Mouse (Mus musculus) frontal cortex, postnatal 25 days (tissue): ENCODE results near the gene Clec2i.
"Not testable (repeated sequence)": the region's sequence is repeated elsewhere in the genome, so short reads cannot be mapped to it uniquely, and the experiment has no call there.

Source experiments
- DNase-seq, 2 experiments: peaks; one replicate each; pipeline ENCODE4 v3.0.0; 2022; ENCODE audit warnings: low spot score in 2 of 2

Gene Clec2i

DNA sequence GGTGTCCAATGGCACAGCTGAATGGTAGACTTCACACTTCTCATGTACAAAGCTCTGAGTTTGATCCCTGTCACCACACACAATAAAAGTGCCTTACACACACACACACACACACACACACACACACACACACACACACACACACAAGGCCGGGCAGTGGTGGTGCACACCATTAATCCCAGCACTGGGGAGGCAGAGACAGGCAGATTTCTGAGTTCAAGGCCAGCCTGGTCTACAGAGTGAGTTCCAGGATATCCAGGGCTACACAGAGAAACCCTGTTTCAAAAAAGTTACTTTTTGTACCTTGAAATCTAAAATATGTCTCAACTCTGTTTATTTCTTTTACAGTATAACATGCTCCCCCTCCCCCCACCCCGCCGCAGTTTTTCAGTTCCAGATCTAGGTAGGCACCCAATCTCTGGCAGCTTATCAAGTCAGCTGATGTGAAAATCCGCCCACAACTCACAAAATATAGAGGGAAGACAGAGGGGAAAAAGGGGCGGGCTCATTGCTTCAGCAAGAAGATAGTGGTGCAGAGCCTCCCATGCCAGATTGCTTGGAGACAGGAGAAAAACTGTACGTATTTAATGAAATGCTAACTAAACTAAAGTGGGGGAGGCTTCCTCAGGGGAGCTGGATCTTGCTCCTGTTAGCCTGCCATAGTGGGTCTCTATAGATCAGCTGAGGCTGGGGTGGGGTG is at the start of gene Clec2i:
Gene Clec2i, plus strand, starts transcription at position 498 of the 700 bp plus-strand sequence.
- peak in 1 of 2 experiments; percentile 17 for DNase-seq

DNA sequence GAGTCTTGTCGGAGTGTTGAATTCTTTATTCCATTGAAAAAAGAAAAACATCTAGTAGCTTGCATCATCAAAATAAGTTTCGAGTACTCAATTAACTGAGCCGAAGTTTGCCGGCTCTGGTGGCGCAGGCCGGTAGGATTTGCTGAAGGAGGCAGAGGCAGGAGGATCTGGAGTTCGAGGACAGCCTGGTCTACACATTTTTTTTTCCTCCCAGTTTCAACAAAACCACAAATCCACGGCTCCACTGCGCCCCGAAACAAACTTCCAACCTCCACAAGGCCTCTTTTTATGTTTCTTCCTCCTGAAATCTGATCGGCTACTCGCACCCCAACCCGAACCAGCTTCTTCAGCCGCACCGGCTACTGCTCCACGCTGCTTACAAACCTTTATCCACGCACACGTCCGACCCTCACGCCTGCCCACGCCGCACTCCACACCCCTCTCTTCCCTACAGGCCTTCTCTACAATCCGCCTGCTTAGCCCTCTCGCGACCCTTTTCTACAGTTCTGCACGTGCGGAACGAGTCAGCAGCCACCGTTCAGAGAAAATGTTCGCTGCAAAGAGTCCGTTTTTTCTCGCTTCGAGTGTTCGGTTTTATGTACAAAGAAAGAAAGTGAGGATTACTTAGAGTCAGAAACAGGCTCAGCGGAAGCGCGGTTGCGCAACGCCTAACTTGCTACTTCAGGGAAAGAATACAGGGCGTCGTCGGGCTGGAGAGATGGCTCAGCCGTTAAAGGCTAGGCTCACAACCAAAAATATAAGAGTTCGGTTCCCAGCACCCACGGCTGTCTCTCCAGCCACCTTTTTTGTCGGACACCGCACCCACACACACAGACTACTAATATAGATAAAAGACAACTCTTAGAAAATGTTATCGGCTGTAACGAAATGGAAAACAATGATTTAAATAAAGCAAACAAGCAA is 48.8 kb upstream of the Clec2i start:
- peak; percentile 90 to 93 for DNase-seq

DNA sequence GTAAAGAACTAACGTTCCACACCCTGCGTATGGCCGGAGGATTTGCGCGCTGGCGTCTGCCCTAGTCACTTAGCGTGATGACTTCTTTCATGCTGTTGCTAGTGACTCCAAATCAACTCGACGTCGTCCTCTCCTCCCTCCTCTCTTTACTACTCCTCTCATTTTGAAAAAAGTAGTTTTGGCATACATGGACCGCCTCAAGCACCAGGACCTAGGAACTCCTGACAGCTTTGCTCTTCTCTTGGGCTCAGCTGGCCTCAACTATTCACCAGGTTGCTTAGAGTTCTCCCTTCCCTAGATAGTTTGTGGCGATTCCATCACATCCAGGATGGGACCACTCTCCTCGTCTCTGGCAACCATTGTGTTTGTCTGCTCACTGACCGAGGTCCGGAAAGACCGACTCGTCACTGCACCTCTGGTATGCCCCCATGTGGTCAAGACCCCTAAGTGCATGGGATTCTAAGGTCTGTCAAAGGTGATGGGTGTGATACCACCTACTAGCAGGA is 48.1 kb upstream of the Clec2i start:
- peak in 1 of 2 experiments; percentile 71 for DNase-seq

DNA sequence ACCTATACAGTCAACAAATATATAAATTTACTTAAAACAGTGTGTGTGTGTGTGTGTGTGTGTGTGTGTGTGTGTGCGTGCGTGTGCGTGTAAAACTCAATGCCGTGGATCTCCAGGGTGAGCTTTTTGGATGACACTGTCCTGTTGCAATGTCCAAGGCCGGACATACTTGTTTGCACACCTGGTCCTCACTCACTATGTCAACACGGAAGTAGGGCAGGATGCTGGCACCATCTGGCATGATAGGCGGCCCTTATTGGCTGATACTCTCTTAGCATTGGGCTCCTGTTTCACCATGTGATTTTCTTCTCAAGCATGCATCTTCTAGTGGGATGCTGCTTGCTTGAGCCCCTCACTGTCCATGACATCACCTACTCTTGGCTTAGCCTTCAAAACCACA is 47.5 kb upstream of the Clec2i start:
- no peak for DNase-seq

DNA sequence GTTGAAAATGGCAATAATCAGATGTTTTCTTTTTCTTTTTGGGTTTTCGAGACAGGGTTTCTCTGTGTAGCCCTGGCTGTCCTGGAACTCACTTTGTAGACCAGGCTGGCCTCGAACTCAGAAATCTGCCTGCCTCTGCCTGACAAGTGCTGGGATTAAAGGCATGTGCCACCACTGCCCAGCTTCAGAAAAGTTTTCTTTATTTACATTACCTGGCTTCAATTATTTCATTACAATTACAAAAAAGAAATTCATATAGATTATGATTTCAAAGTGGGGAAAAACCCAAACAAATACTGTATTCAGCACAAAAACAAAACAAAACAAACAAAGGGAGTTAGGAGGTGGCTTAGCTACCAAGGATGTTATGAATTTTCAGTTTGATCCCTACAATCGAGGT is 46.7 kb upstream of the Clec2i start:
- DNase-seq: not testable (repeated sequence)

DNA sequence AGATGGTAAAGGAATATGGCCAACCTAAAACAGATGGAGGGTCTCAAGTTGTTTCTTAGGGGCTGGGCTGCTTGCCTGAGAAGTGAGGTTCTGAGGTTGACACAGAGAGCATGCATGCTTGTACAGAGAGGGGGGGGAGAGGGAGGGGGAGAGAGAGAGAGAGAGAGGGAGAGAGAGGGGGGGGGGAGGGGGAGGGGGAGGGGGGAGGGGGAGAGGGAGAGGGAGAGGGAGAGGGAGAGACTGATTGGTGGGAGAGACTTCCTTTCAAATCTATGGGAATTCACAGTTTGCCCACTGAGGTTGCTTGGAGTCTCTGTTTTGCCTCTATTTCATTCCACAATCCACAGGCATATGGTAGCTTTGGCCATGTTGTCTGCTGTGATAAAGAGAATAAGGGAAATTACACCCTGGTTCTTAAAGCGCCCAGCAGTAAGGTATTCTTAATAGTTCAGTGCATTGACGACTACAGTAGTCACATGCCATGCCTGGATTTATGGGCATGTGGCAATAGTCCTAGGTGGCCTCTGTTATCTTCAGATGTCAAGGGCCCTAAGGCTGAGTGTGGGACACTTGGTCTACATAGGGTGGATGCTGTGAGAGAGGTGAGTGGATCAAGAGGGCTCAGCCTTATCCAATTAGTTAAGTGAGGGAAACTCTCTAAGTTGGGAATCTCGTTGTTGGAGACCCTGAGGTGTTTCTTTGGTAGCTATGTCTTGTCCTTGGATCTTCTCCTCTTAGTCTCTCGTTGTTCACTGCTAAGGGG is 45.9 kb upstream of the Clec2i start:
- DNase-seq: no peak

DNA sequence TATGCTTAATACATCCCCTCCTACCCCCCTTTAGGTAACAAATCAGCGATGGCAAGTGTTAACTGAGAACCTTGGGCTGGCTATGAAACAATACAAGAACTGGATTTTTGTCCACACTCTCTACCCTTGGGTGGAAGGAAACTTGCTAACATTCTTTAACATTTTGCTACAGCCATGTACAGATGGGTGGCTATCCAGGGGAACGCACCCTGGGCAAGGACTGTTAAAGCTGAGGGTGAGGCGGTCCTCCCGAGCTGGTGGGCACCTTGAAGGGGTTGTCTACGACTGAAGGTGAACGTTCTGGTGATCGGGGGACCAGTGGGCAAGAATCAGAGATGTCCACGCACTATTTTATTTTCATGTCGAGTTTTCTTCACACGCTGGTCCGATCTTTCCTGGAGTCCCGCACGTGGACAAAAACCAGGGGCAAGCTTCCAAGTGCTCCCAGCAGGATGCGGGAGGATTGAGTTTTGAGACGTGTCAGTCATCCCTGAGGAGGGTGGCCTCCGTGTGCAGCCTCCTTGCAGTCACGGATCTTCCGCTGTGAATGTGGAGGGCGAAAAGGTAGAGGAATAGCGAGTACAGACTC is 44.9 kb upstream of the Clec2i start:
- DNase-seq: peak in 1 of 2 experiments; percentile 49

DNA sequence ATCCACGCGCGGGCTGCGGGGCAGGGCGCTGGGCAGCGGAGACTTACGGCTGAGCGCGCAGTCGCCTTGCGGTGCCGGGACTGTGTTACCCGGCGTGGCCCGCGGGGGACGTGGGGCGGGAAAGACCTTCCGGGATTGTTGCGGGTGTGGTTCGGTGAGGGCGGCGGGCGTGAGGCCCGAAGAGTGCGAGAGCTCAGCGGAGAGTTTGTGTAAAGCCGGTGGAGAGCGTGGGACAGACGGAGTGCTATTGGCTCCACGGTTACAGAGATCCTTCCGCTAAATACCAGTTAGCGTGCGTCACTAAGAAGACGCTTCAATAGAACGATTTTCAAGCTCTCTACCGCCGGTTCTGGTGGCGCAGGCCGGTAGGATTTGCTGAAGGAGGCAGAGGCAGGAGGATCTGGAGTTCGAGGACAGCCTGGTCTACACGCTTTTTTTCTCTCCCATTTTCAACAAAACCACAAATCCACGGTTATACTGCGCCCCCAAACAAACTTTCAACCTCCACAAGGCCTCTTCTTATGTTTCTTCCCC is 44.4 kb upstream of the Clec2i start:
- peak; percentile 90 to 97 for DNase-seq

DNA sequence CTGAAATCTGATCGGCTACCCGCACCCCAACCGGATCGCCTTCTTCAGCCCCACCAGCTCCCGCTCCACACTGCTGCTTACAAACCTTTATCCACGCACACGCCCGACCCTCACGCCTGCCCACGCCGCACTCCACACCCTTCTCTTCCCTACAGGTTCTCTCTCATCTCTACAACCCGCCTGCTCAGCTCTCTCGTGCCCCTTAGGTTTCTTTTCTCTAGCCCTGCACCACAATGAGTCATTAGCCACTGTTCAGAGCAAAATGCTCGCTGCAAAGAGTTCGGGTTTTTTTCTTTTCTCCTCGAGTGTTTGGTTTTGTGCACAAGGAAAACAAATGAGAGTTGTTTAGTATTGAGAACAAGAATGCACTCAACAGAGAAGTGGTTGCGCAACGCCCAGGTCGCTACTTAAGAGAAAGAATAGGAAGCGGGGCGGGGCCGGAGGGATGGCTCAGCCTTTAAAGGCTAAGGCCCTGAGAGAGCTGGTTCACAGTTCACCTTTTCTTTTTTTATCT is 43.9 kb upstream of the Clec2i start:
- no peak for DNase-seq

DNA sequence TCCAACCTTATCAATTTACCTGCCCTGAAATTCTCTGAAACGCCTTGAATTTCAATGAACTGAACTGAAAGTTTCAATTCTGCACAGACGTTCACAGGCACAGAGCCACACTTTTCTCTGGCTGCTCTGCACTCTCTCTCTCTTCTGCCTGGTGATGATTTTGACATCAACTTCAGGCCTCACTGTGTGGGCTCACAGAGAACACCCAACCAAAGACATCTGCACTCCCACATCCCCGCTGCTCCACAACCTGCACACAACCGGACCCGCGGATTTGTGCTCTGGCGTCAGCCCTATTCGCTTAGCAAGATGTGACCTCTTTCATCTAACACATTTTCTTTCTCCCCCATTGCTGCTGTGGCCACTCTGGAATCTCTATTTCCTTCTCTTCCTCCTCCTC is 43.3 kb upstream of the Clec2i start:
- no peak for DNase-seq

DNA sequence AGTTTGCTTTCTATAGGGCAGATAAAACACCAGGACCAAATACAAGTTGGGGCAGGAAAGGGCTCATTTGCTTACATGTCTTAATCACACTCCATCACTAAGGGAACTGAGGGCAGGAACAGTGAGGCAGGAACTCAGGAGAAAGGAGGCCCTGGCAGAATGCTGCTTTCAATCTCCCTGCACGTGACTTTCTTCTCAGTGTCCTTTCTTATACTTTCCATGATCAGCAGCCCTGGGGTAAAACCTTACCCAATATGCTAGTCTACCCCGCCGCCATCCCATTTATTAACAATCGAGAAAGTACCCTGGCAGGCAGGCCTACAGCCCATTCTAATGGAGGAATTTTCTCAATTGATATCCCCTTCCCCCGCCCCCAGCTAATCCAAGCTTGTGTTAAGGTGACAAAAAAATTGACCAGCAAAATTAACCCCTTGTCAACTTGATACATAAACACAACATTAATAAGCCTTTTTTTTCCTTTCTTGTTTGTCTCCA is 42.8 kb upstream of the Clec2i start:
- no peak for DNase-seq

DNA sequence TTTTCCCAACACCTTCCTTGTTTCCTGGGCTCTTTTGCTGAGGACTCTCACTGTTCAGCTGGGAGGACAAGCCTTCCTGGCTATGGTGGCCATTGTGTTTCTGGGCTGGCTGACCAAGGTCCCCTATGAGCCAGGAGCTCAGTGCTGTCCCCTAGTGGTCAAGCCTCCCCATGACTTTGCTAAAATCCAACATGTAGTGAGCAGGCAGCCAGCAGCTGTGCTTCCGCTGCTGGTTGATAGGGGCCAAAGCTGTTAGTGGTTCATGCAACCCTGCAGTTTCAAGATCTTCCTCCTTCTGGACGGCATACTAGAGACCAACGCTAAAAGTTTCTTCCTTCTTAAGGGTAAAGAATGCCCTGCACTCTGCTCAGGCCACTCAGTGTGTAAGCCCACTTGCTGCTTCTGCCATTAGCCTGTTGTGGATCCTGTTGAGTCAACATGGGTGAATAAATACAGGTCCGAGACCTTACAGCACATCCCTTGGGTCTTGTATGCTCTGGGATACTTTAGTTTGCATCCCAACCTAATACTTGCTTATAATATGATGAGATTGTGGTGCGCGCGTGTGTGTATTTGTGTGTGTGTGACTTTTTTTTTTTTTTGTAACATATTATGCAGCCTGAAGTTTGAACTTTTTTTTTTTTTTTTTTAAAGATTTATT is 41.9 kb upstream of the Clec2i start:
- peak; percentile 74 to 79 for DNase-seq

DNA sequence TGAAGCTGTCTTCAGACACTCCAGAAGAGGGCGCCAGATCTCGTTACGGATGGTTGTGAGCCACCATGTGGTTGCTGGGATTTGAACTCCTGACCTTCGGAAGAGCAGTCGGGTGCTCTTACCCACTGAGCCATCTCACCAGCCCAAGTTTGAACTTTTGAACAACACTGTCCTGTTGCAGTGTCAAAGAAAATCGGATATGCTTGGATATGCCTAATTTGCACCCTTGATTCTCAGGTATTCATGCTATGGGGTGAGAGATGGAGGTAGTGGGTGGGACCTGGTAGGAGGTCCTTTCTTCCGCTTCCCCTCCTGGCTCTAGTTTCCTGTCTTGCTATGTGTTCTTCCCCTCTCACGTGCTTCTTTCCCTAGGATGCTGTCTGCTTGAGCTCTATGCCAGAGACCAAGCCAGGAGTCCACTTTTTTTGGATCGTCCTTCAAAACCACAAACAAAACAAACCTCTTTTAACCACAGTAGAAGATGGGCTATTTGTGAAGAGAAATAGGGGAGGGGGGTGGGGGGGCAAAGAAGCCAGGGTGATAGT is 41.3 kb upstream of the Clec2i start:
- DNase-seq: no peak

DNA sequence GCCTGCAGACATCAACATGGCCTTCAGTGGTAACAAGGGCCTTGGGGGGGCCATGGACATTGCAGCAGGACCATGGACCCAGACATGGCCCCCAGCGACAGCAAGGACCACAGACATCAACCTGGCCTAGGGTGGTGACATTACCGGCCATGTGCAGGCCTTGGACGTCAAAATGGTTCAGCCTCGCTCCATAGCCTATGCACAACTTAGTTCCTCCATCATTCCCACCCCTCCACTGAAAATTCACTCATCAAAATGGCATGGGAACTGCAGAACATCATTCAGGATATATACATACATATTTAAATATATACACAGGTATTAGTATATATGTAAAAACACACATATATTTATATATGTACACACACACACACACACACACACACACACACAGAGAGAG is 40.0 kb upstream of the Clec2i start:
- DNase-seq: no peak

DNA sequence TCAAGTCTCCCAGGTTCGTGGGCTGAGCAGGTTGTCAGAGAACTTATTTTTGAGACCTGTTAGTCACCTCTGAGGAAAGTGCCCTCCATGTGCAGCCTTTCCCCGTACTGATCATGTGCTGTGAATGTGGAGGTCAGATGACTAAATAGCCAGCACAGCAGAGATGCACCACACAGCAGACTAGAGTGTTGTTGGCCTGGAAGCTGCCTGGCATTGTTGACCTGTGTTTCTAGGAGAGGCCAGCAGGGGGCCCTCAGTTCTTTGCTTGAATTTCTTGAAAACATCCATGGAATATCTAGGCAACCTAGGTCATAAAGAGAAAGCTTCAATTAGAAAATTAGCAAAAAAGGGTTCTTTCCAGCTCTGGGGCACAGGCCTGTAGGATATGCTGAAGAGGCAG is 37.5 kb upstream of the Clec2i start:
- no peak for DNase-seq

DNA sequence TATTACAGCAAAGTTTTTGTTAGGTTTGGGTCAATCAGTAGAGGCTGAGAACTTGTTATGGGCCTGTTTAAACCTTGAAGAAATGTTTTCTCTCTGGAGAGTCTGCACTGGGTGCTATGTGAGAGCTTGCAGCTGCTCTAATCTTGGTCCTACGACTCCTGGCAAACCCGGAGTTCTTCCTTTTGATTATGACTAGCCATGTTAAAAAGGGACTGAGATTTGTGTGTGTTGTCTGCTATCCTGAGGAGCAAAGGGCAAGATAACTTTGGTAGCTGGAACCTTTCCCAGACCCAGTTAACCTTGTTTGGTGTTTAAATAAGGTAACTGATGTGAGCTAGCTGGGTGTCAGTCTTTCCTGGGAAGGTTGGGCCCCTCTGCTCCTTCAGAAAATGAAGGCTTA is 36.7 kb upstream of the Clec2i start:
- DNase-seq: no peak

DNA sequence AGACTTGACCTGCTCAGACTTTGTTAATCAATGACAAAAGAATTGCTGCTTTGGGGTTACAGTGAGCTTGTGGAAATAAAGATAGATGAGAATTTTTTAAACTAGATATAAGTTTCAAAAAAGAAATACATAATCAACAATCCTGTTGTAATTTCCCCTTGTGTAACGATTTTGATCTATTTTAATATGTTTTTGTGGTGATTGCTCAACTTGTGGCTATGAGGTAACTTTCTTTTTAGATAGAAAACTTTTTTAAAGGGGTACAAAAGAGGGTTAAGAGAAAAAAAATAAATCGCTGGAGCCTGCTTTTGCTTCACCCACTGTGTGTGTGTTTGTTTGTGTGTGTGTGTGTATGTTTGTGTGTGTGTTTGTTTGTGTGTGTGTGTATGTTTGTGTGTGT is 36.2 kb upstream of the Clec2i start:
- DNase-seq: no peak

DNA sequence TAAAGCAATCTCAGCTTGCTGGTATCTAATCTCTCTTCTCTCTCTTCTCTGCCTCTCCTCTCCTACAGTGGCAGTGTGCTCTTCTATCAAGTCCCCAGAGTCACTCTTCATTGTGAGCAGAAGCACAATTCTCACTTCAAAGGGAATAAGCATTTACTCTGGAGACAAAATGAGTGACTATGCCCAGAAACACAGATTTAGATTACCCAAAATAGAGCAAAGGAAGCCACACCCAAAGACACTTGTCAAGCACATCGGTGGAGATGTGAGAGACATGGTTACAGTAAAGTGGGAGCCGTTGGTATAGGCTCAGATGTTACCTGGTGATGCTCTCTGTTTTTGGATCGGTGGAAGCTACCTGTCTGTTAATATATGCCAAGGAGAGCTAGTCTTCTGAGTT is 34.6 kb upstream of the Clec2i start:
- no peak for DNase-seq

DNA sequence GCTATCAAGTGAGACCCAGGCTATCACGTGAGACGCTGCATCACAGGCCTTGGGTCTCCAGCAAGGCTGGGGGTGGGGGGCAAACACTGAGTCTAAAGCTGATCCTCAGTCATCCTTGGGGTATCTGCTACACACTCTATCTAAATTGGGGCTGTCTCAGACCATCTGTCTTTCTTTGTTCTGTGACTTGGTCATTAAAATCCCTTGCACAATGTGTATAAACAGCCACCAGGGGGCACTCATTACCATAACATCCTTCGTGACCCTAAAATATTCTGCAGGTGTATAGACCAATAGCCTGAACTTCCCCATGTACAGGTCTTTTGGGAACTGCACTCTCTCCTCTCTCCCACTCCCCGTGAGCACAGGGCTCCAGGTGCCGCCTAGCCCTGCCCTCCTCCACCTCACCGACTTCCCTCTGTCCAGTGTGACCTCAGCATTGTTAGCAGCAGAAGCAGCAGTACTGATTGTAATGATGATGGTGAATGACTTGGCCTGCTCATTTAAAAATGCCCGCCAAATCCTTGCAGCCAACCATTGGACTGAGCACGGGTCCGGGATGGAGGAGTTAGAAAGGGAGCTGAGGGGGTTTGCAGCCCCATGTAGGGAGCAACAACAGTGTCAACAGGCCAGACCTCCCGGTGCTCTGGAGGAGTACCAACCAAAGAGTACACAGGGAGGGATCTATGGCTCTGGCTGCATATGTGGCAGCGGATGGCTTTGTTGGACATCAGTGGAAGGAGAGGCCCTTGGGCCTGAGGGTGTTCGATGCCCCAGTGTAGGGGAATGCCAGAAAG is 33.2 kb upstream of the Clec2i start:
- DNase-seq: peak in 1 of 2 experiments; percentile 61
